Mouse (Mus musculus): ENCODE results near the gene Rufy2. TPM values are rescaled to one million over a fixed set of nuclear protein-coding genes. Genes with fewer than 3 reads are reported as not detected.

The Rufy2 gene
- polyA plus RNA-seq, 1 experiment from 2014 or later: 23.5 TPM

DNA sequence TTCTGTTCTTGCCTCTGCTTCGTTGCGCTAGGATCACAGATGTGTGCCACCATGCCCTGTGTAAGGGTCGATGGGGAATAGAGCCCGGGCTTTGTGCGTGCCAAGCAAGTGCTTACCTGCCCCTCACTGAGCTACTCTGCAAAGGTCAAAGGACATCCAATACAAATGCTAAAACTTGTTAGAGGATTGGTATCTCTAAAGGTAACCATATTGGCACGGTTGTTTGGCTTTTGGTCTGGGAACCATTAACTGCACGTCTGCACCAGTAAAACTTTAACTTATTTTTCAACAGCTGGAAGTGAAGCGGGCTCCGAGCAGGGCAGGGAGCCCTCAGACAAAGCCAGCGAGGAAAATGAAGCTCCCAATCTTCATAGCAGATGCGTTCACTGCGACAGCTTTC is 81.2 kb downstream of the Rufy2 start:
- Histone ChIP-seq H3K9ac (ENCODE audit: low read depth, low read length) (no peak overlapping the region), H3K27me3 (replicated peaks; ENCODE audit: control insufficient read depth, insufficient read depth, low read length) (no peaks in the 10 kb centered on the region), H3K4me3 (ENCODE audit: low read depth, low read length) (no peak overlapping the region), H3K9me3 (ENCODE audit: control insufficient read depth, low read length) (no peaks in the 10 kb centered on the region), H3K36me3 (ENCODE audit: control insufficient read depth, insufficient read depth, low read length) (no peaks in the 10 kb centered on the region), H3K27ac (replicated peaks; ENCODE audit: low read depth, low read length) (no peak overlapping the region), H3K4me2 (ENCODE audit: low read depth, low read length) (no peak overlapping the region), H3K4me1 (ENCODE audit: control insufficient read depth, insufficient read depth, low read length) (no peaks in the 10 kb centered on the region)
- no peak for ATAC-seq (ENCODE audit: low read depth)
- no peak for DNase-seq (ENCODE audit: low spot score)
- WGBS: 64% methylated on average over 11 of the region's 12 CpGs

DNA sequence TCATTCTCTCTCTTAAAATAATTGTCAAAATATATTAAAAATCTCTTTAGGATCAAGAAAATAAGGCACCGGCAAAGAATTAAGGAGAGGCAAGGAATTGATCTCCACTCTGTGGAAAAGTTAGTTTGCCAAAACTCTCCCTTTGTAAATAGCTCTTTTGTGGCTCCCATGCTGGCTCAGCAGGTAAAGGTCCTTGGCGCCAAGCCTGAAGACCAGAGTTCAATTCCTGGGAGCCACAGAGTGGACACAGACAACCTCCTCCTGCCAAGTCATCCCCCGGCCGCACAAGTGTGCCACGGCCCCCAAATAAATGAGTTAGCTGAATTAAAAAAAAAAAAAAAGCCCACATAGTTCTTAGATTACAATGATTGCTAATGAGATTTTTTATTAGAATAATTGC is 82.7 kb downstream of the Rufy2 start:
- 85% methylated on average over 5 of the region's 5 CpGs for WGBS
- no peaks in the 10 kb centered on the region for H3K27me3 ChIP-seq (replicated peaks; ENCODE audit: control insufficient read depth, insufficient read depth, low read length)
- H3K4me2 ChIP-seq (ENCODE audit: low read depth, low read length): no peak overlapping the region
- no peaks in the 10 kb centered on the region for H3K9me3 ChIP-seq (ENCODE audit: control insufficient read depth, low read length)
- DNase-seq (ENCODE audit: low spot score) (no peak), ATAC-seq (ENCODE audit: low read depth) (no peak)
- H3K27ac ChIP-seq (replicated peaks; ENCODE audit: low read depth, low read length): no peak overlapping the region
- H3K9ac ChIP-seq (ENCODE audit: low read depth, low read length): no peak overlapping the region
- H3K4me1 ChIP-seq (ENCODE audit: control insufficient read depth, insufficient read depth, low read length): no peaks in the 10 kb centered on the region
- H3K4me3 ChIP-seq (ENCODE audit: low read depth, low read length): no peak overlapping the region
- no peaks in the 10 kb centered on the region for H3K36me3 ChIP-seq (ENCODE audit: control insufficient read depth, insufficient read depth, low read length)

DNA sequence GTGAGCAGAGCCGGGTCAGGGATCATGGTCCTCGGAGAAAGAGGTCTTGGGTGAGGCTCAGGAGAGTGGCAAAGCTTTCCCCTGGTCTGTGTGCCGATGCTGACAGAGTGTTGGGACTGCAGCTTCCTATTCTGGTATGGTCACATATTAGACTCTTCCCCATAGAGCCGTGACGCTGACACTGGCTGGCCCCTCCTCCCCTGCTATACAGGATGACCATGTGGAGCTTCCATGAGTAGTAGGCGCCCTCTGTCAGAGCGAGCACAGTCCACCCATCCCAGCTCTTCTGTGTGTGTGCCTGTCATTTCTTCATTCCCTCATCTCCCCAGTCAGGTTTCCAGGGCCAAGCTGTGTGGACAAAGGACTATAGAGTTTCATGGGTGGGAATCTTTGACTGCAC is 83.3 kb downstream of the Rufy2 start:
- no peaks in the 10 kb centered on the region for H3K4me1 ChIP-seq (ENCODE audit: control insufficient read depth, insufficient read depth, low read length)
- H3K4me2 ChIP-seq (ENCODE audit: low read depth, low read length): no peak overlapping the region
- H3K27me3 ChIP-seq (replicated peaks; ENCODE audit: control insufficient read depth, insufficient read depth, low read length): no peaks in the 10 kb centered on the region
- H3K27ac ChIP-seq (replicated peaks; ENCODE audit: low read depth, low read length): no peak overlapping the region
- no peak for DNase-seq (ENCODE audit: low spot score)
- H3K9ac ChIP-seq (ENCODE audit: low read depth, low read length): no peak overlapping the region
- H3K4me3 ChIP-seq (ENCODE audit: low read depth, low read length): no peak overlapping the region
- no peaks in the 10 kb centered on the region for H3K36me3 ChIP-seq (ENCODE audit: control insufficient read depth, insufficient read depth, low read length)
- 66% methylated on average over 6 of the region's 7 CpGs for WGBS
- H3K9me3 ChIP-seq (ENCODE audit: control insufficient read depth, low read length): no peaks in the 10 kb centered on the region
- peak; percentile 18; the same call in 1 of the 2 replicates for ATAC-seq (ENCODE audit: low read depth)

DNA sequence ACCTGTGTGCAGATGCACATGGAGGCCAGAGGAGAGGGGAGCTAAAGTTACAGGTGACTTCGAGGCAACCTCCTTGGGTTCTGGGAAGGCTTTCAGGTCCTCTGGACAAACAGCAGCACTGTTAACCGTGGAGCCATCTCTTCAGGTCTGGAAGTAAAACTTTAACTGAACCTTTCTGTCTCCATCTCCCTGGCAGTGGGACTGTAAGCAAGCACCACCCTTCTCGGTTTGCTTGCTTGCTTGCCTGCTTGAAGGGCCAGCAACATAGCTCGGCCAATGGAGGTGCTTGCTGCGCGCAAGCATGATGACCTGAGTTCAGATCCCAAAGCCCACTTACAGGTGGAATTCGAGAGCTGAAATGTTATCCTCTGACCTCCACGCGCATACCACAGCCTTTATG is 84.5 kb downstream of the Rufy2 start:
- no peak overlapping the region for H3K9ac ChIP-seq (ENCODE audit: low read depth, low read length)
- no peak for DNase-seq (ENCODE audit: low spot score)
- no peak for ATAC-seq (ENCODE audit: low read depth)
- WGBS: 75% methylated on average over 9 of the region's 9 CpGs
- no peak overlapping the region for H3K27ac ChIP-seq (replicated peaks; ENCODE audit: low read depth, low read length)
- no peak overlapping the region for H3K4me3 ChIP-seq (ENCODE audit: low read depth, low read length)
- no peak overlapping the region for H3K4me2 ChIP-seq (ENCODE audit: low read depth, low read length)
- H3K4me1 ChIP-seq (ENCODE audit: control insufficient read depth, insufficient read depth, low read length): no peaks in the 10 kb centered on the region
- H3K36me3 ChIP-seq (ENCODE audit: control insufficient read depth, insufficient read depth, low read length): no peaks in the 10 kb centered on the region
- no peaks in the 10 kb centered on the region for H3K27me3 ChIP-seq (replicated peaks; ENCODE audit: control insufficient read depth, insufficient read depth, low read length)
- H3K9me3 ChIP-seq (ENCODE audit: control insufficient read depth, low read length): no peaks in the 10 kb centered on the region

DNA sequence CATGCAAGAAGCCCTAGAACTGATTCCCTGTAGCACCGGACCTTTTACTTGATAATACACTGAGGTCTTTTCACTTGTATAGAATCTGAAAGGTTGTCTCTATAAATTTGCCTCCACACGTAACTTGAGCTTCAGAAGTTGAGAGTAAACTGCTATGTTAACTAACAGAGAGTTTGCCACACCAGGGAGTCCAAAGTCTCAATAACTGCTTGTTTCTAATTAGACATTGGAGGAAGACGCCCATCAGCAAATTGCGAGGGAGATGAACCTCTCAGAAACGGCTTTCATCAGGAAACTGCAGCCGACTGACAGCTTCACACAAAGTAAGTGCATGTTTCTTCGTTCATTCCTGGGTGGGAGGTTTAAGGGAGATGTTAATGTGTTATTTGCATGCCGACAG is 85.5 kb downstream of the Rufy2 start:
- H3K27ac ChIP-seq (replicated peaks; ENCODE audit: low read depth, low read length): no peak overlapping the region
- no peak overlapping the region for H3K4me3 ChIP-seq (ENCODE audit: low read depth, low read length)
- H3K9ac ChIP-seq (ENCODE audit: low read depth, low read length): no peak overlapping the region
- H3K4me1 ChIP-seq (ENCODE audit: control insufficient read depth, insufficient read depth, low read length): no peaks in the 10 kb centered on the region
- no peaks in the 10 kb centered on the region for H3K36me3 ChIP-seq (ENCODE audit: control insufficient read depth, insufficient read depth, low read length)
- WGBS: 49% methylated on average over 8 of the region's 8 CpGs
- ATAC-seq (ENCODE audit: low read depth) (no peak), DNase-seq (ENCODE audit: low spot score) (no peak)
- H3K4me2 ChIP-seq (ENCODE audit: low read depth, low read length): no peak overlapping the region
- H3K9me3 ChIP-seq (ENCODE audit: control insufficient read depth, low read length): no peaks in the 10 kb centered on the region
- H3K27me3 ChIP-seq (replicated peaks; ENCODE audit: control insufficient read depth, insufficient read depth, low read length): no peaks in the 10 kb centered on the region

DNA sequence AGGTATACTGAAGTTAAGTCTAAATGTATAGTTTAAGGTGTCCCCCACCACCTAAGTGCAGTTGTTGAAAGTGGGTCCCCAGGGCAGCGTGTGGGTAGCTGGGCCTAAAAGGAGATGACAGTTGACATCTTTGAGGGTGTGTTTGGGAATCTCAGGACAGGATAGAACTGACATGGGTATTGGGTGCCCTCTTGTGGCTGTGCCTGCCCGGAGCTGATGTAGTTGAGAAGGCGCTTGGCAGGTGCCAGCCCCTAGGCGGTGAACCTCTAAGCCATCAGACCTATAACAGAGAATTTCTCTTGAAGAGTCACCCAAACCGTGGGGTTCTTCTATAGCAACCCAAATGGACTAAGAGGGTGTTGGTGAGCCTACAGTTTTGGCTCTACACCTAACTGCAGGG is 86.0 kb downstream of the Rufy2 start:
- H3K36me3 ChIP-seq (ENCODE audit: control insufficient read depth, insufficient read depth, low read length): no peaks in the 10 kb centered on the region
- H3K4me3 ChIP-seq (ENCODE audit: low read depth, low read length): no peak overlapping the region
- no peak overlapping the region for H3K27ac ChIP-seq (replicated peaks; ENCODE audit: low read depth, low read length)
- no peaks in the 10 kb centered on the region for H3K27me3 ChIP-seq (replicated peaks; ENCODE audit: control insufficient read depth, insufficient read depth, low read length)
- peak; percentile 88 for ATAC-seq (ENCODE audit: low read depth)
- 13% methylated on average over 5 of the region's 5 CpGs for WGBS
- H3K4me1 ChIP-seq (ENCODE audit: control insufficient read depth, insufficient read depth, low read length): no peaks in the 10 kb centered on the region
- no peak overlapping the region for H3K9ac ChIP-seq (ENCODE audit: low read depth, low read length)
- peak; percentile 82 for DNase-seq (ENCODE audit: low spot score)
- no peak overlapping the region for H3K4me2 ChIP-seq (ENCODE audit: low read depth, low read length)
- H3K9me3 ChIP-seq (ENCODE audit: control insufficient read depth, low read length): no peaks in the 10 kb centered on the region

Other genes with a start within 250 kb of the Rufy2 start
- gene Ccar1, start 187.9 kb upstream of the Rufy2 start, polyA plus RNA-seq (2014; fragmentation: Nextera tagmentation; extraction: Ambion mirVana): 103 and 104 TPM in 2 replicates
- 22.2 and 26.7 TPM in 2 replicates for gene Tet1, start 71.2 kb upstream of the Rufy2 start, polyA plus RNA-seq (2014; fragmentation: Nextera tagmentation; extraction: Ambion mirVana)
- gene Slc25a16, start 59.6 kb upstream of the Rufy2 start, polyA plus RNA-seq (2014; fragmentation: Nextera tagmentation; extraction: Ambion mirVana): 13.9 and 15.0 TPM in 2 replicates
- 11.0 and 11.9 TPM in 2 replicates for gene Dna2, start 33.2 kb upstream of the Rufy2 start, polyA plus RNA-seq (2014; fragmentation: Nextera tagmentation; extraction: Ambion mirVana)
- gene Hnrnph3, start 44.0 kb downstream of the Rufy2 start, polyA plus RNA-seq (2014; fragmentation: Nextera tagmentation; extraction: Ambion mirVana): 51.8 and 56.4 TPM in 2 replicates
- 1.1 and 1.5 TPM in 2 replicates for gene Pbld2, start 44.1 kb downstream of the Rufy2 start, polyA plus RNA-seq (2014; fragmentation: Nextera tagmentation; extraction: Ambion mirVana)
- 0.56 and 0.58 TPM in 2 replicates for gene Pbld1, start 79.9 kb downstream of the Rufy2 start, polyA plus RNA-seq (2014; fragmentation: Nextera tagmentation; extraction: Ambion mirVana)
- gene Atoh7, start 119.4 kb downstream of the Rufy2 start, polyA plus RNA-seq (2014; fragmentation: Nextera tagmentation; extraction: Ambion mirVana): 1.1 TPM in 1 of 2 replicates, not detected in the other
- 8.2 and 11.2 TPM in 2 replicates for gene Mypn, start 223.7 kb downstream of the Rufy2 start, polyA plus RNA-seq (2014; fragmentation: Nextera tagmentation; extraction: Ambion mirVana)

All from embryonic facial prominence, embryonic 14.5 days (tissue).